Mouse (Mus musculus) limb, embryonic 15.5 days (tissue): ENCODE data around the gene Vwa8. TPM values are rescaled to one million over a fixed set of nuclear protein-coding genes. Genes with fewer than 3 reads are reported as not detected.

Source experiments
- ATAC-seq: fragments of 200-750 bp; cut with Nextera tagmentation; 2 replicates; pipeline ENCODE4 v1.8.0; 2017; ENCODE audit warnings: low read depth, moderate TSS enrichment; ENCODE audit not compliant: insufficient number of reproducible peaks, low FRiP score, low TSS enrichment
- H3K27ac ChIP-seq: fragments of 300-500 bp; sonication (generic); 2 replicates; pipeline ENCODE4 v1.5.1; 2015; ENCODE audit warnings: moderate library complexity, mild to moderate bottlenecking, inconsistent platforms
- H3K27me3 ChIP-seq: fragments of 300-500 bp; sonication (generic); 2 replicates; pipeline ENCODE4 v1.6.1; 2015; ENCODE audit warnings: inconsistent platforms
- H3K36me3 ChIP-seq: fragments of 300-500 bp; sonication (generic); 2 replicates; pipeline ENCODE4 v1.6.1; 2015; ENCODE audit warnings: inconsistent platforms
- H3K4me1 ChIP-seq: fragments of 300-500 bp; sonication (generic); 2 replicates; pipeline ENCODE4 v1.6.1; 2015; ENCODE audit warnings: inconsistent platforms
- H3K4me2 ChIP-seq: fragments of 300-500 bp; sonication (generic); 2 replicates; pipeline ENCODE4 v1.6.1; 2015; ENCODE audit warnings: mild to moderate bottlenecking, inconsistent platforms
- H3K4me3 ChIP-seq: fragments of 300-500 bp; sonication (generic); 2 replicates; pipeline ENCODE4 v1.5.1; 2015; ENCODE audit warnings: mild to moderate bottlenecking, inconsistent platforms
- H3K9ac ChIP-seq: fragments of 300-500 bp; sonication (generic); 2 replicates; pipeline ENCODE4 v1.6.1; 2015; ENCODE audit warnings: inconsistent platforms
- H3K9me3 ChIP-seq: fragments of 300-500 bp; sonication (generic); 2 replicates; pipeline ENCODE4 v1.6.1; 2016; ENCODE audit warnings: inconsistent platforms
- WGBS: fragments of 180-500 bp; shearing (Covaris S2); methylation state at CpG from one replicate; pipeline ENCODE4 v1.1.7; 2015; 5-methylcytosine and 5-hydroxymethylcytosine counted together
- polyA plus RNA-seq: library from polyadenylated mRNA; unstranded; fragments of >200 nt; fragmentation: Nextera tagmentation; extraction: Ambion mirVana; gene quantifications from 2 replicates; pipeline ENCODE4 v1.2.1, GENCODE M21; 2015

Gene Vwa8
- polyA plus RNA-seq, 1 experiment from 2014 or later = 8.9 TPM

GRCm38 (mm10) chr14:79241656-79242385 lies 393.0 kb downstream of the Vwa8 start:
- H3K9ac ChIP-seq = no peak overlapping the region
- WGBS = 52% methylated on average over 6 of the region's 6 CpGs
- H3K4me2 ChIP-seq = no peak overlapping the region
- no peaks in the 10 kb centered on the region for H3K9me3 ChIP-seq
- H3K27me3 ChIP-seq = no peaks in the 10 kb centered on the region
- no peak overlapping the region for H3K4me3 ChIP-seq
- H3K36me3 ChIP-seq = no peaks in the 10 kb centered on the region
- H3K27ac ChIP-seq = no peak overlapping the region
- 0 out of 2 replicates have a peak, but pooled peaks cover 5% of the 10 kb centered on the region for H3K4me1 ChIP-seq
- ATAC-seq = no peak

- H3K4me1 ChIP-seq = 0 out of 2 replicates have a peak, but pooled peaks cover 5% of the 10 kb centered on the region
- ATAC-seq = no peak
- H3K9ac ChIP-seq = no peak overlapping the region
- H3K27me3 ChIP-seq = no peaks in the 10 kb centered on the region
- H3K36me3 ChIP-seq = no peaks in the 10 kb centered on the region
- no peak overlapping the region for H3K4me3 ChIP-seq
- no peak overlapping the region for H3K27ac ChIP-seq
- H3K9me3 ChIP-seq = no peaks in the 10 kb centered on the region
- no peak overlapping the region for H3K4me2 ChIP-seq
Measured at GRCm38 (mm10) chr14:79242386-79242720, 393.5 kb downstream of the Vwa8 start.

- H3K27ac ChIP-seq = no peak overlapping the region
- no peaks in the 10 kb centered on the region for H3K36me3 ChIP-seq
- WGBS = 77% methylated on average over 12 of the region's 12 CpGs
- no peaks in the 10 kb centered on the region for H3K9me3 ChIP-seq
- no peak overlapping the region for H3K4me3 ChIP-seq
- H3K4me2 ChIP-seq = no peak overlapping the region
- ATAC-seq = no peak
- peaks cover 9% of the 10 kb centered on the region for H3K4me1 ChIP-seq
- no peak overlapping the region for H3K9ac ChIP-seq
- no peaks in the 10 kb centered on the region for H3K27me3 ChIP-seq
Measured at GRCm38 (mm10) chr14:79243038-79243883, 394.4 kb downstream of the Vwa8 start.

GRCm38 (mm10) chr14:79244571-79244970 lies 395.7 kb downstream of the Vwa8 start:
- no peaks in the 10 kb centered on the region for H3K9me3 ChIP-seq
- no peak overlapping the region for H3K4me3 ChIP-seq
- no peak for ATAC-seq
- H3K4me1 ChIP-seq = peaks cover 16% of the 10 kb centered on the region
- H3K4me2 ChIP-seq = no peak overlapping the region
- no peak overlapping the region for H3K9ac ChIP-seq
- H3K36me3 ChIP-seq = no peaks in the 10 kb centered on the region
- 65% methylated on average over 3 of the region's 3 CpGs for WGBS
- H3K27me3 ChIP-seq = no peaks in the 10 kb centered on the region
- no peak overlapping the region for H3K27ac ChIP-seq

GRCm38 (mm10) chr14:79251727-79252285 lies 403.0 kb downstream of the Vwa8 start:
- Histone ChIP-seq H3K4me3 (no peak overlapping the region), H3K9ac (no peak overlapping the region), H3K4me2 (no peak overlapping the region), H3K4me1 (peaks cover 10% of the 10 kb centered on the region), H3K9me3 (no peaks in the 10 kb centered on the region), H3K27me3 (no peaks in the 10 kb centered on the region), H3K36me3 (no peaks in the 10 kb centered on the region), H3K27ac (no peak overlapping the region)
- no peak for ATAC-seq
- 74% methylated on average over 5 of the region's 5 CpGs for WGBS

Other genes with a start within 250 kb of the Vwa8 start
- 1.4 and 1.5 TPM in 2 replicates for gene Dgkh, start 116.3 kb upstream of the Vwa8 start, polyA plus RNA-seq